Mouse (Mus musculus) MN1 (cell line): ENCODE measurements at regions not wholly inside any gene's neighbourhood (a gene's known extent, or its start where the extent isn't known, plus 50 kb on each side); places are given as distances from the start of the nearest gene placed in this dataset.

Experiments
- DNase-seq: peaks from one replicate; pipeline ENCODE4 v3.0.0-alpha.2; 2016; ENCODE audit warnings: low spot score

DNA sequence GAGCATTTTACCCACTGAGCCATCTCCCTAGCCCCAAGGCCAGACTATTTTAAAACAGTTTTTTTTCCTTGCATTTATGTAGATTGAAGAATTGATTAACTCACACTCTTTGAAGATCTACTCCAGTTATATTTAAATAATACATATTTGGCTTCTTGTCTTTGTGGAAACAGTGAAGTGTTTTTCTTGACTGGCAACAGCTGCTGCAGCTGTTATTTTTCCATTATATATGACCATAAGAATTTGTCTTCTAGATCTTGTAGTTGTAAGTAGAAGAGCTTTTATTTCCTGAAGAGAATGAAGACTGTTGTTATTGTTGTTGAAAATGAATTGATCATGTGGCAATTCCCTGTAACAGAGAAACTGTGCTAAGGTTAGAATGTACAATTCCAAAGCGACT, 109.4 kb upstream of the Prickle1 start:
- no peak for DNase-seq

DNA sequence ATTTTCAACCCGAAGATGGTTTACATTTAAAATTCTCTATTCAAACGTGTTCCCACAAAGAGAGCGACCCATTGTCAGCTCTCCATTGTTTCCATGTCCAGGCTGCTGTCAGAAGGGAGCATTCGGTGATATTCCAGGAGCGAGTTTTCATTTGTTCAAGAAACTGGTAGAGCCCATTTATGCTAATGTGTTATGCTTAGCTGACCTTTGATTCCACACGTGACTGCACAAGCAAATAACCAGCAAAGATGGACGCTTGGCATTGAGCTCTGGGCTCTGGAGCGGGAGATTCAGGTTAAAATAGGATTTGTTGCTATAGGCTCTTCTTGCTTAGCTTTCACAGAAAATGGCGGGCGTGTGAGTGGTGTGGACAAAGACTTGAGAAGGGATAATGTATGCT, 105.3 kb upstream of the Prickle1 start:
- DNase-seq = no peak

DNA sequence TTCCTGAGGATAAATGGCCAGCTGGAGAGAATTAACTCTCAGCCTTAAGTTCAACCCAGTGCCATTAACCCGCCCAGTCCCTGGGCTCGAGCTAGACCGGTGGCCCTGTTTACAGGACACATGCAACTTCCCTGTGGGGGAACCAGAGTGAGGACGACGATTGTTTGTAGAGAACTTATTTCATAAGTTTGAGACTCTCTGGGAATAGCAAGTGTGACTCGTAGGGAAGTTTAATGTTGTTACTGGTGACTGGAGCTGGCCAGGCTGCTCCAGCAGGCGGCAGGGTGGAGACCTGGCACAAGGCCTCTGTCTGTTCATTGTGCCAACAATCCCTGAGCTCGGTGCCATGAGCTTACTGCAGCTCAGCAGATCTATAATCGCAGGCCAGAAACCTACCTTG, 104.3 kb upstream of the Prickle1 start:
- DNase-seq = no peak

DNA sequence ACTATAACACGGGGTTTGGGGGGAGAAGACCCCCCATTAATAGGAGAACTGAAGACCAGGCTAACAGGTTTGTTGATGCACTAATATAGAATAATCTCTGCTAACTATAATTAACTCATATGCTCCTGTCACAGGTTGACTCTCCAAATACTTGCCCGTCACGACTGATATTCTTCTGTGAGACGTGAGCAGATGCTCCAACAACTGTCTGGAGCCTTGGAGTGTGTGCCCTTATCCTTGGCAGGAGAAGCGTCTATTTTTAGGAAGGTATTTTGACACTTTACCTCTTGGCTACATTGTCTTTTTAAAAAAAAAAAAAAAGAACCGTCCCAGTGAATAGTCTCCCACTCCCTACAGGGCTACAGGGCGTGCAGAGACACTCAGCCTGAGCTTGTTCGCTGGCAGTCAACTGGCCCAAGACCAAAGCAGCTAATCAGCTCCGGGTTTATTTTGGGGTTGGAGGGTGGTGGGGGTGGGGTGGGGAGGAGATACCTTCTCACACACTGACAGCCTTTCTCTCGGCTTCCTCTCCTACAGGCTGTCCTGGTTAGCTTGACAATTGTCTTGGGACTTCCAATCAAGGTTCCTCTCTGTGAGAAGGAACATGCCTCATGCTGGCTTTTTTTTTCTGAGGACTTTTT, 102.6 kb upstream of the Prickle1 start:
- DNase-seq = no peak

DNA sequence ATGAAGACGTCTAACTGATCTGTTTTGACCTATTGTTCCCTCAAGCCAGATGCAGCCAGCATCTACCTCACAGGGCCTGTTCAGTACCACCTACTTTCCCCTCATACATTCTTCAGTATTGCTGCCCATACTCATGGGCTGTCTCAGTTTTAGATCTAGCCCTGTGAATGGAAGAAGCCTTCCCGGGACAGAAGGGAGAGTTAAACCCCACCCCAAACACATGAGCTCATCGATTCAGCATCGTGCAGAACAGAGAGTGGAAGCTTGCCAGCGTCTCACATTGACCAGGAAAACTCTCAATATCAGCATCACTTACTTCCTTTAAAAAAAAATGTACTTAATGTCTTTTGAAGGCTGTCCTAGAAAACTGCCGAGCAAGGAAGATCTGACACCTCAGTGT, 95.0 kb upstream of the Prickle1 start:
- DNase-seq = no peak

DNA sequence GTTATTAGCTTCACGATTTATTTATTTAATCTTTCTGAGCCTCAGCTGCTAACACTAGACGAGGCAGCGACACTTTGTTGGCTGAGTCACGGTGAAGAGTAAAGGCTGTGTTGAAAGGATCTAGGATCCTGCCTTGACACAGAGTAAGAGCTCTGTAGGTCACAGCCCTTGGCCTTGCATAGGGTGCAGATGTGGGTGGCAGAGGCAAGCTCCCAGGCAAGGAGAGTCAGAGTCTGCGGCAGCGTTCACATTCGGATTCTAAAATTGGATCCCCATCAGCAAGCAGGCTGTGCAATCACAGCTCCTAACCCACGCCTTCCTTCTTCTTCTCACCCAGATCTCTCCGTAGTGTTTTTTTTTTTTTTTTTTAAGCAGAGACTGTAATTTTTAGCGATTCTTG, 94.3 kb upstream of the Prickle1 start:
- no peak for DNase-seq

DNA sequence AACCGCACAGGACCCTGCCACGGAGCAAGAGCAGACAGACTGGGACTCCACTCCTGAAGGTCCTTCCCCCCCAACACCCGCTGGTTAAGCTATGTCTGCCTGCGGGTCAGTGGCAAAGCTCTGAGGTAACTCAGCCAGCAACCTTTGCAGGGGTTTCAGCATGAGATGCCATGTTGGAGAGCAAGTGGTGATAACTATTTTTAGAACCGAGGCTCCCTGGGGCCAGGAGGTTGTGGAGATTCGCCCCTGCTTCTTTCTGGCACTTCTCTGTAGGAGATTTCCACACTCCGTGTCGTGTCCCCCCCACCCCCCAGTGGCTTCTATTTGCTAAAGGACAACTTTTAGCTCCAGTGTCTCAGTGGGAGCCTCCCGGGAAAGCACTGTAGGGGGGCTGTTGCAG, 90.7 kb upstream of the Prickle1 start:
- DNase-seq = no peak

DNA sequence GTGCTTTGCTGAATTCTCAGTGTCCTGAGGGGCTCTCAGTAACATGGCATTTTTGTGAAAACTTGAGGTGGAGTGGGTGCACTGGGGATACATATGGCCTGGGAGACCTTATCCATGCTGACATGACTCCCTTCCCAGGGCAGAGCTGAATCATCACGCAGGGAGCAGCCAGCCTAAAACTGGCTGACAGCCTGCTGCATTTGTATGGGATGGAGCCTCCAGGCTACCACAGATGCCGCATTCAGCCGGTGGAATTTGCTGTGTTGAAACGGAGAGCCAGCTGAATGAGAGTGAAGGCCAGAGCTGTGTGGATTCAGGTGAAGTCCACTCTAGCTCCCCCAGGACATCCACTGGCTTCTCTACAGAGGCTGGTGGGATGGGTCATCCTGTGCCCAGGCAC, 85.9 kb upstream of the Prickle1 start:
- DNase-seq = no peak

DNA sequence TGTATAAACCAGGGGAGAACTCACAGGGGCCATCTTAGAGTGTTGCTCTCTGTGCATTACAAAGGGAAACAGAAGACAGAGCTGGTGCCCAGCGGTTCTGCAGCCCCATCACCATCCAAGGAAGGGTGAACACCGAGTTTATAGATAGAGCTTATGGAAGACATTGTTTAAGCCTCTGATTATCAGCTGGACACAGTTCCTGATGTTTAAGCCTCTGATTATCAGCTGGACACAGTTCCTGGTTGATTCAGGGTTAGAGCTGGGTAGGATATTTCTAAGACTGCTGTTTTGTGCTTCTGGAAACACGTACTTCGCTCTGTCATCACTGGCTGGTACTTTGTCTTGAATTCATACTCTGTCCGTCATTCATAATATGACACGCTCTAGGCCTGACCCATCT, 79.9 kb upstream of the Prickle1 start:
- no peak for DNase-seq

DNA sequence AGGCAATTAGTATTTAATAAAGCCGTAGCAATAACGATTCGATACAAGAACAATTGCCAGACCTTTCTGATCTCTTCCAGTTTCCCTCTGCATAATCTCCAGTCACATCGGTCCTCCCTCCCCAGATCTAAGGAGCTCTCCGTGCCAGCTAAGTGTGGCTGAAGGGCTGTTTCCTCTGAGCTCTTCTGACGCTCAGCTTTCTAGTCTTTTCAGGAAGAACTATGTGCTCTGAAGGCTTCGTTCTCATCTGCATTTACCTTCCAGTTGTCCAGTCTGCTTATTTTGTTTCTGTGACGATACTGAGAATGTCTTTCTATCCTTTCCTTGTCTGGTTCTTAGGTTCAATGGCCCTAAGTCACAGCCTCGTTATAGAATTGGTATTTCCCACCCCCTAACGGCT, 78.3 kb upstream of the Prickle1 start:
- no peak for DNase-seq

DNA sequence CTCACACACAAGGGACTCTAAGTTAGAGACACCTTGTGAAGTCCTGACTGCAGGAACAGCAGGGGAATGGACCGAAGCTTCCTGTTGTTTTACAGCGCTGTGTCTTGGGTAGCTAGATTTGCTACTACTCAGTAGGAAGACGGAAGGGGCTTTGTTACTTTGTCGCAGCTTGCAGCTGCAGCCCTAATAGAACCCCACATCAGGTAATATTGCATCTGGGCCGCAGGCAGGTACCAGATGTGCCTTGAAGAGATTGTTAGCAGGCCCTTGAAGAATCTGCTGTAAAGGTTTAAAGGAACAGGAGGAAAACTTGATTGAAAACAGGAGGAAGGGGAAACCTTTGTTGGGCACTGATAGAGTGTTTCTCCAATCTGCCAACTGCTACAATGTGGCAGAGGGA, 68.2 kb upstream of the Prickle1 start:
- DNase-seq = no peak

DNA sequence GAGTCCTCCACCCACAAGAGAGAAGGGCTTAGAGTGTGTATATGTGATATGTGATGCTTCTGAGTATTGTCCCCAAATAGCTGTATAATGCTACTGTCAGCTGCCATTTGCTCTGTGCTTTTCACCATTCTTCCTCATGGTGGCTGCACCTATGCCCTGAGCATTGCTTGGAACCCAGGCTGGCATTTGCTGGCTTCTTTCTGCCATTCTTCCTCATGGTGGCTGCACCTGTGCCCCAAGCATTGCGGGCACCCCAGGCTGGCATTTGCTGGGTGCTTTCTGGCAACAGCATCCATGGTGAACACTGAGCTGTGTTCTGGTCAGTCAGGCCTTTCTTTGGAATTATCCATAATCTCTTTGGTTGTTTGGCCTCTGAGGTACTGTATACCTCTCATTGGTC, 66.9 kb upstream of the Prickle1 start:
- DNase-seq = no peak

DNA sequence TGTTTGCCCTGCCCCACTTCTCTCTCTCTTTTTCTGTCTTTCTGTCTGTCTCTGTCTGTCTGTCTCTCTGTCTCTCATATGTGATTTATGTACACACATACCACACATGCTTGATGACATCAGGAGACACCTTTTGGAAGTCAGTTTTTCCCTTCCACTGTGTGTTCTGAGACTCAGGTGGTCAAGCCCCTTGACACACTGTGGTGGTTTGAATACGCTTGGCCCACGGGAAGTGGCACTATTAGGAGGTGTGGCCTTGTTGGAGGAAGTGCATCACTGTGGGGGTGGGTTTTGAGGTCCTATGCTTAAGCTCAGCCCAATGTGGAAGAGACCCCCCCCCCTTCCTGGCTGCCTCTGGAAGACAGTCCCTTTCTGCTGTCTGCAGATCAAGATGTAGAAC, 66.1 kb upstream of the Prickle1 start:
- no peak for DNase-seq

DNA sequence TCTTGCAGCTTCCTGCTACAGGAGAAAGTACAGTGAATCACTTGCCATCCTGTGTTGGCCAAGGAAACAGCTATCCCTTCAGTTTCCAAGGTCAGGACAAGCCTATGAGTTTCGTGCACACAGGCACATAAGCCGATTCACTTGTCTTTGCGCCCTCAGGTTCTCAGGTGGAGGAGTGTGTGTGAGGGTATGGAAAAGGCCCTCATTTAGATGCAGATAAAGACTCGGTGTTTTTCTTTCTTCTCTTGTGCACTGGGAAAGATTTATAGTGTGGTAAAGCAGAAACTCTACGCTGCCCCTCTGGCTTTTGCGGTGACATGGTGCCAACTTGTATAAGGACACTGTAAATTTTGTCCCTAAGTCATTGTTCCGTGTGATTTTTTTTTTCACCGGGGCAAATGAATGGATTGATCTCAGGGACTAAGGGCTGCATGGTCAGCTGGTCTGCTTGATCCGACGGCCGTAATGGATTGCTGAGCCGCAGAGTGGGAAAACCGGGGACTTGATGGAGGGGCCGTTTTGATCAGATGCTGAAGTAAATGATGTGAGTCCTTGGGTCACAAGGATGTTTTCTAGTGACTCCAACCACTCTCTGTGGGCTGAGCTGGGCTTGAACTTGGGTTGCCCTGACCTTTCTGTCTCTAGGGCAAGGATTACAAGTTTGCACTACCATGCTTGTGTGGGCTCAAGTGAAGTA, 65.4 kb upstream of the Prickle1 start:
- DNase-seq = no peak

DNA sequence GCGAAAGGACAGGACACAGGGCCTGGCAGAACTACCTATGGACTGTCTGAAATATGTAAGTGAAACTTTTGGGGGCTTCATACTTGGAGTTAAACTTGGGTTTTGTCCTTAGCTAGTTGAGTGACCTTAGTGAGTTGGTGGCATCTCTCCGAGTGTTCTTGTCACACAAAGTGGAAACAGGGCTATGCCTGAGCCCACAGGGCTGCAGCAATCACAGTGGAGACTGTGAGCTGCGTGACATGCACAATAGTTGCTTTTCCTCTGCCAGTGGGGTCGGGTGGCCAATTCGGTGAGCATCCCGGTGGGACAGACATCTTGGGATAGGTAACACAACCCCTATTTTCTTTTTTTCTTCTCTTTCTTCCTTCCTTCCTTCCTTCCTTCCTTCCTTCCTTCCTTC, 61.5 kb upstream of the Prickle1 start:
- no peak for DNase-seq

DNA sequence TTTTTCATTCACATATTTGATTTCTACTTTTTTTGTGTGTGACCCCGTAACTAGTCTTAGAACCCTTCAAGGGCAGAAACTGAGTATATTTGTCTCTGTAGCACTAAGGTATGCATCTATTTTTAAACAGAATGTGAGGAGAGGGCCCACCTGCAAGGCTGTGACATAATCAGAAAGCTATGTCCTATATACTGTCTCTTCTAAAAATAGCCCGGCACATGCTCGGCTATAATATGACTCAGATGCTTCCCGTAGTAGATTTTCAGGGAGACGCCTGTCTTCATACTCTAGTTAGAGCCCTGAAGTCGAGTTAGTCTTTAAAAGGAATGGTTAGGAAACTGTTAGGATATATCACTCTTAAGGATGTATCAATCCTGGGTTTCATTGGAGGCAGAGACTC, 61.0 kb upstream of the Prickle1 start:
- DNase-seq = no peak

DNA sequence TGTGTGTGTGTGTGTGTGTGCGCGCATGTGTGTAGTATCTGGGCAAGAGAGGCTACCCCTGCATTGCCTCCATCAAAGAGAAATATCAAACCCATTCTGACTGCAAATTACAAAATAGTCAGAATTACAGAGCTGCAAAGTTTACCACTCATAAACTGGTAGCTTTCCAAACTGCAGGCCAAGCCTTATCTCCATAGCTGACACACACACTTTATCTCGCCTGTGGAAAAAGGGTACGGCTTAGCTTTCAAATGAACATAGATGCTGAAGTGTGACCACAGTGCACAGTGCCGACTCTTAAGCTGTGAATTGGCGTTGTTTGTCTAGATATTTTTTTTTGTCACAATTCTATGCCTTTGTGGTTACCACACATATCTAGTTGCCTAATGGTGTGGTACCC, 60.1 kb upstream of the Prickle1 start:
- DNase-seq = no peak

DNA sequence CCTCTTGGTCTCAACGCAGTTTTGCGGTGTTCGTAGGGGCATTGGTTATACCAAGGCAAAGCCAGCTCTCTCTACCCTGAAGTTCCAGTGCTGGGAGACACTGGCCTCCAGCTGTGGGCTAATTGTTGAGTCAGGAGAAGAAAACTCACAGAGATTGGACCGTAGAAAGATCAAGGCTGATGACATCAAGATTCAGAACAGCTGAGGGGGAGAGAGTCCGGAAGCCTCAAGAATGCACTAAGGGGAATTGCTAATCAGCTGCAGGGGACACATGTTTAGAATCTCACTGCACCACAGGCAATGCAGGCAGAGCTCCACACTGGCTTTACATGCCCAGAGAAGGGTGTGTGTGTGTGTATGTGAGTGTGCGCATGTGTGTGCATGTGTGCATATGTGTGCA, 59.6 kb upstream of the Prickle1 start:
- no peak for DNase-seq

DNA sequence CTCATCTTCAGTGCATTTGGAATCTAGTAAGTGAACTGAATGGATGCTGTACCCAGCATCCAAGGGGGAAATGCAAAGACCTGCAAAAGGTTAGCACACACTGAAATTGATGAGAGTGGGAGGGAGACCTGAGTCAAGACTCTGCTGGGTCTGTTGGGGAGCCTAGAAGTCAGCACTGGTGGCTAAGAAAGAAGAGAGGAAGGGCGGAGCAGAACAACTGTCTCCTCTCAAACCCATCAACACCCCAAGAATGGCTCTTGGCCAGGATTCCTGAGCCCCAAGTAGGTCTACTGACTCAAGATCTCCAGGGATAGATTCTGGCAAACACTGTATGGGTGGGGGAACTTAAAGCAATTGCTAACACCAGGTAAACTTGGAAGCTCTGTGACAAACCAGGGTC, 57.7 kb upstream of the Prickle1 start:
- DNase-seq = no peak

DNA sequence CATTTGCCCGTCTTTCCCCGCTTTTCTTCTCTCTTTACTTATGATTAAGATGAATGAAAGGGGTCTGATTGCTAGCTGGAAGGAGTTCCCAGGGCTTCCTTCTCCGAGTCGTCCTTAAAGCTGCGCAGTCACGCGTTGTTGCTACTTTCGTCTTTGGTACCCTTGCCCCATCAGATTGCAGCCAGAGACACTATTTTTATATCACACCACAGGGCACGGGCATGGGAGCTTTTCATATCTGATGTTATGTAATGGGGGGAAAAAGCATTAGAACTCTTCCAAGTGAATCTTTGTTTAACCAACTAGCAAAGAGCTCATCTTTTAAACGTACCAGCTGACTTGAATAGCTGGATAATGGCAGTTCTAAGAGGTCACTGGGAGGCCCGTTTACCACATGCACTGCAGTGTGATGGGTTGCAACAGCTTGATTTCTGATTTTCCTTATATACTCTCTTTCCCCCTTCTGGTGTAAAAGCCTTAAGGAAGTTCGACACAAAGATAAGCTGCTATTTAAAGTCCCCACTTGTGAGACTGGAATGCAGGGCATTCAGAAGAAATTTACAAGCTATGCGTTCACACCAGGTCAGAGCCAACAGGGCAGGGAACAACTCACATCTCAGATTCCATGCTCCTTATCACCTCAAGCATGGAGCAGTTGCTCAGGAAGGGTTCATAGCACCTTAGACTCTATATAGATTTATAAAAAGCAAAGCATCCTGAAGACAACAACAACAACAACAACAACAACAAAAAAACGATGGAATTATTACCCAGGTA, 55.5 kb upstream of the Prickle1 start:
- DNase-seq = no peak

DNA sequence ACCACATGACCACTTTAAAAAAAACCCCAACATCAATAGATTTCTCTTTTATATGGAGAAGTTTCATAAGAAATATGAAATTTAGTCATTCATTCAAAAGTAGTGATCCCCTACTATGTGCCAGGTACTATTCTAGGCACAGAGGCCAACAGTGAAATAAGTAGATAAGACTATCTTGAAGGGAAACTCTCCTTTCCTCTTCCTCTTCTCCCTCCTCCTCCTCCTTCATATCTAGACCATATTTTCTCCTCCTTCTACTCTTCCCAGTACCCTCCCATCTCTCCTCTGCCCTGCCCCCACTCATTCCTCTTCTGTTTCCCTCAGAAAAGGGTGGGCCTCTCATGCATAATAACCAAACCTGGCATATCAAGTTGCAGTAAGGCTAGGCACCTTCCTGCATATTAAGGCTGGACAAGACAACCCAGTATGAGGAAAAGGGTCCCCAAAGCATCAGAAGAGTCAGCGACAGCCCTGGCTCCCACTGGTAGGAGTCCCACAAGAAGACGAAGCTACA, 54.4 kb upstream of the Prickle1 start:
- no peak for DNase-seq

DNA sequence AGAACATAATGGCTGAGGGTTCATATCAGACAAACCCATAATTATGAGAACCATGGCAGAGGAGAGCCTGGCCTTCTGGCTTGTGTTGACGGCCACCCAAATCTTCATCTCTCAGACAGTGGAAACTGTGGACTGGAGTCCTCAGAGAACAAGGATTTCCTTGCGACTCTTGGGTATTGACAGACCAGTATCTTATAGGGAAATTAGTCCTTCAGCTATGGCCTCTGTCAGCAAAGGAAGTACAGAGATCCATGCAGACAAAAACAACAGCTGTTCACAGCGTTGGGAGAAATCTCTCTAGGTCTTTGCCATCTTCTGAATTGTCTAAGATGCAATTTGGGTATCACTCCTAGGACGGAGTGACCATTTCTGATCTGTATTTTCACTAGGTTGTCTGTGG, 53.0 kb upstream of the Prickle1 start:
- no peak for DNase-seq

DNA sequence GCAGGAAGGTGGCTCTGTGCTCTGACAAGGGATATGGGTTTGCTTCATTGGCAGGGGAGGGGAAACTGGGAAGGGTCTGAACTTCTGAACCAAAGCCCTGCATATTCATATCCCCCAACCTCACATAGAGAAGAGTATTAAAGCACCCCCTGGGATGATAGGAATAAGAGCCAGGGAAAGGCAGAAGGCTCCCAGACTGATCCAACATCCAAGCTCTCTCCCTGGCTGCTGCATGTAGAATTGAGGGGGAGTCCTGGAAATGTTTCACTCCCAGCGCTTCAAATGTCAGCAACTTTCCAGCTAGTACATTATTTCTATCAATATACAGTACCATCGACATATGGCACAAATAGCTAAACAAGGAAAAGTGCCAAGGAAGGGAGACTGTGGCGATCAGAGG, 51.1 kb upstream of the Prickle1 start:
- no peak for DNase-seq
